Mouse (Mus musculus) myocyte (in vitro differentiated cells): Measurements from ENCODE around the gene Slc15a2.

ENCODE experiments used
- E2F4 ChIP-seq: IDR thresholded peaks from one replicate; pipeline ENCODE4 v1.6.1; 2011; ENCODE audit warnings: mild to moderate bottlenecking, control low read depth, moderate library complexity; ENCODE audit not compliant: insufficient read depth
- MAX ChIP-seq: IDR thresholded peaks from one replicate; pipeline ENCODE4 v1.6.1; 2011; ENCODE audit warnings: low read depth, mild to moderate bottlenecking, control low read depth
- MYOD1 ChIP-seq, 3 experiments: IDR thresholded peaks; one replicate each; pipeline ENCODE4 v1.6.1; 2011; ENCODE audit warnings: control low read depth in 2 of 3, low read depth in 2 of 3, mild to moderate bottlenecking in 2 of 3, moderate library complexity in 1 of 3; ENCODE audit not compliant: insufficient read length in 2 of 3, control insufficient read depth in 1 of 3
- MYOG ChIP-seq, 3 experiments: IDR thresholded peaks; one replicate each; pipeline ENCODE4 v1.6.1; 2011; ENCODE audit warnings: control low read depth in 2 of 3, low read depth in 2 of 3, mild to moderate bottlenecking in 2 of 3; ENCODE audit not compliant: insufficient read length in 2 of 3, control insufficient read depth in 1 of 3, insufficient read depth in 1 of 3
- POLR2A ChIP-seq: IDR thresholded peaks from one replicate; pipeline ENCODE4 v1.6.1; 2011; ENCODE audit warnings: low read depth, mild to moderate bottlenecking, control low read depth, moderate library complexity; ENCODE audit not compliant: insufficient read length
- POLR2AphosphoS2 ChIP-seq: IDR thresholded peaks from one replicate; pipeline ENCODE4 v1.6.1; 2011; ENCODE audit warnings: low read depth, control low read depth; ENCODE audit not compliant: insufficient read length
- SRF ChIP-seq: IDR thresholded peaks from one replicate; pipeline ENCODE4 v1.6.1; 2011; ENCODE audit warnings: low read depth; ENCODE audit not compliant: control insufficient read depth, insufficient read length
- TCF12 ChIP-seq: IDR thresholded peaks from one replicate; pipeline ENCODE4 v1.6.1; 2011; ENCODE audit warnings: mild to moderate bottlenecking, control low read depth; ENCODE audit not compliant: poor library complexity, insufficient read depth, severe bottlenecking

DNA sequence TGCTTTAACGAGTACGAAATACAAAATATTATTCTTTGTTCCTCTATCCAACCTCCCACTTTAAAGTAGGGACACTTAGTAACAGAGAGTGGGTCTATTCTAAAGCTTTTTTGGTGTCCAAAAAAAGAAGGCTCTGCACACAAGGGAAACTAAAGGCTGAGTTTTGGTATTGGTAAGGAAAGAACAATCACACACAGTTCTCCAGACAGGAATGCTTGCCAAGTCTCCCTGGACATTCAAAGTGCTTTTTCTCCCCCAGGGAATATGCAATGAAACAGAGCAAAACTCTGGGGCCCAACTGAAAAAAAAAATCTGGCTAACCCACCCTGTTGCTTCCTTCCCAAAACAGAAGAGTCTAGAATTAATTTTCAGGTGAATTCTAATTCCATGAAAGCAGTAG lies 616 bp downstream of the Slc15a2 start:
- TF ChIP-seq POLR2A (no peak), MYOD1 (IDR thresholded peaks at IDR 0.05; ENCODE audit: control insufficient read depth in 1 of 3, insufficient read length in 2 of 3, low read depth in 2 of 3) (no peak), TCF12 (no peak), MYOG (IDR thresholded peaks at IDR 0.05; ENCODE audit: control insufficient read depth in 1 of 3, insufficient read depth in 1 of 3, insufficient read length in 2 of 3, low read depth in 2 of 3) (no peak), POLR2AphosphoS2 (no peak), SRF (no peak), MAX (no peak), E2F4 (no peak)
